Mouse (Mus musculus): ENCODE measurements around the gene Pds5a.
"Not testable (repeated sequence)": the region's sequence is repeated elsewhere in the genome, so short reads cannot be mapped to it uniquely, and the experiment has no call there.

Gene Pds5a

GRCm38 (mm10) chr5:65696821-65697485, 1.1 kb downstream of the Pds5a start:
- peak; percentile 70 for DNase-seq (ENCODE audit: low spot score)

GRCm38 (mm10) chr5:65694076-65694475, 4.0 kb downstream of the Pds5a start:
- DNase-seq (ENCODE audit: low spot score): not testable (repeated sequence)

DNA sequence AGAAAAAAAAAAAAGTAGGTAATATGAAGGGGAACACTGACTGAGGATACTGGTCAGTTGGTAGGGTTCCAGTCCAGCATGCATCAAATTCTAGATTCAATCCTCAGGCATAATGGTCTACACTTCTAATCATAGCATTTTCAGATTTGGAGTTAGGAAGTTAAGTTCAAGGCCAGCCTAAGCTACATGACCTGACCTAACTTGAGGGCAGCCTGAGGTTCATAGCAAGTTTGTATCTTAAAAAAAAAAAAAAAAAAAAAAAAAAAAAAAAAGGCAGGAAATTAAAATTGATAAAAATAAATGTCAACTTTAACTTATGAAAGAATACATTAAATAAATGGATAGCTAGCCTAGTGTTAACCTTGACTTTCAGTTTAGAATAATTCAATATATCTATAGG, 5.1 kb downstream of the Pds5a start:
- DNase-seq (ENCODE audit: low spot score): no peak

- no peak for DNase-seq (ENCODE audit: low spot score)
Observed at GRCm38 (mm10) chr5:65688806-65689205, 9.3 kb downstream of the Pds5a start.

DNA sequence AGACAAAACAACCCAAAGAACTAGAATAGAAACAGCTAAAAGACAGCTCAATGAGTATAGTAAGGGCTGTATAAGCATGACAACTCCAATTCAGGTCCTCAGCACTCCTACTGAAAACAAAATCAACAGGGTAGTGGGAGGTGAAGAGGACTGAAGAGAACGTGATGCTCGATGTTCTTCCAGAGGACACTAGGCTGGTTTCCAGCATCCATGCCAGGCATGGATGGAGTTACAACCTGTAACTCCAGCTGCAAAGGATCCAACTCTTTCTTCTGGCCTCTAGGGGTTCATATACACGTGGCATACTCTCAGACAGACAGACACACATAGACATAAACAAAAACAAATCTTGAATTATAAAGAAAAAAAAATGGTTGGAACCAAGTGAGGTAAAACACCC, 11.3 kb downstream of the Pds5a start:
- no peak for DNase-seq (ENCODE audit: low spot score)

DNA sequence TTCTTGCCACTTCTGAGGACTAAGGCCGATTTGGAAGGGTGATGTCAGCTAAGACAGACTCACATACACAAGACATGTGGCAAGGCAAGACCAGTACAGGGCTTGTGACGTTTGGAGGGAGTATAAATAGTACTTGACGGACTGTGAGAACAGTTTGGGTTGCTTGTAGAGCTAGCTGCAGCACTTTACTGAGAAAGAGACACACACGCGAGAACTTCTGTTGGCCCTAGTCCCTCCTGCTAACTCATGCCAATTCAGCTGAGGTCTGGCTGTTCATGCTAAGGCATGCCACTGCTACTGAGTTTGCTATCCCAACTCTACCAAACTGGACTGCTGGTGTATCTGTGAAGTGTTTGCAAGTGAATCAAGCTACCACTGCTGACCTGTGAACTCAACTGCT, 19.2 kb downstream of the Pds5a start:
- no peak for DNase-seq (ENCODE audit: low spot score)

DNA sequence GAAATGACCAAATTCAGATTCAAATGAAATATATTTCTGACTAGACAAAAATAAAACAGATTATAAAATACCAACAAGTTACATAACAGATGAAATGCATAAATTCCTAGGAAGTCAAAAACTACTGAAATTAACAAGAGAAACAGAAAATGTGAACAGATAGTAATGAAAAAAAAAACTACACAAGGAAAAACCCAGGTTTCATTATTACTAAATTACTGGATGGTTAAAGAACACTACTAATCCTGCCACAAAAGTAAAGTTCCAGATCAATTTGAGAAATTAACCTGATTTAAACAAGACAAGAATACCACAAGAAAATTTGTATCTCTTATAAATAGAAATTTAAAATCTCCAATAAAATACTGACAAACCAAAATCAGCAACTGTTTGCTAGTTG, 25.9 kb downstream of the Pds5a start:
- no peak for DNase-seq (ENCODE audit: low spot score)

DNA sequence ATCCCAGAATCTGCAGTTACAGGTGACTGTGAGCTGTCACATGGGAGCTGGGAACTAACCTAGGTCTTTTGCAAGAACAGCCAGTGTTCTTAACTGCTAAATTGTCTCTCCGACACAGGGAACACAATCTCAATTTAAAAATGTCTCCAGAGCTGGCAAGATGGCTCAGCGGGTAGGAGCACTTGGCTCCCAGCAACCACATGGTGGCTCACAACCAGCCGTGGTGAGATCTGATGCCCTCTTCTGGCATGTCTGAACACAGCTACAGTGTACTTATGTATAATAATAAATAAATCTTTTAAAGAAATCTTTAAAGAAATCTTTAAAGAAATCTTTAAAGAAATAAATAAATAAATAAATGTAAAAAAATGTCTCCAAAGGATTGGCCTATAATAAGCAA, 30.4 kb downstream of the Pds5a start:
- no peak for DNase-seq (ENCODE audit: low spot score)

DNA sequence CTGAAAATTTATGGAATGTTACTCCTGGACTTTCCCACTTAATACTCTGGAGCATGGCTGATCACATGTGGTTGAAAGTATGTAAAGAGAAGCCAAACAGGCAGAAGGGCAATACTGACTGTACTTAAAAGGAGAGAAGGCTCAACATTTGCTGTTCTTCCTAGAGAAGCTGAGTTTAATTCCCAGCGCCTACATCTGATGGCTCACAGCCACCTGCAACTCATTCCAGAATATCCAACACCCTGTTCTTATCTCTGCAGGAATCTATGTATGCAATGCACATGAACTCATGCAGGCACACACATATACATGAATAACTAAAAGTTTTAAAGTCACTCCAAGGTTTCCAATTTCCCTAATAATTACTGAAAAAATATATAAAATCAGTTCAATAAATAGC, 32.7 kb downstream of the Pds5a start:
- DNase-seq (ENCODE audit: low spot score): no peak

- DNase-seq (ENCODE audit: low spot score): no peak
Observed at GRCm38 (mm10) chr5:65661958-65662357, 36.1 kb downstream of the Pds5a start.

DNA sequence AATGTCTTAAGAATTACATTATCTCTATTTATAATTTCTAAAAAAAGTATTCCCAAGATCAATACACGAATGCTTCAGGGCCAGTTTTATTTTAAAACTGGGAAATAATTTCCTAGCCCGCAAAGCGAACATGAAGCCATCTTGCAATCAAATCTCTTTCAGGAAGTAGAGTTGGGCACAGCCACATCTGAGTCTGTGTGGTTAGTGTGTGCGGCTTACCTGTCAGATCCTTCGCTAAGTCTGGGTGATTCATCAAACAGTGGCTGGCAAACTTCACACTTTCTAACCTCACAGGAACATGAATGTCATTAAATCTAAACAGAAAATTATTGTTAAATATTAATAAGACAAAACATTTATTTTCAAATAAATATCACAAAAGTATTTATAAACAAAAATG, 44.3 kb downstream of the Pds5a start:
- DNase-seq (ENCODE audit: low spot score): no peak

- no peak for DNase-seq (ENCODE audit: low spot score)
Observed at GRCm38 (mm10) chr5:65638896-65639295, 59.2 kb downstream of the Pds5a start.

DNA sequence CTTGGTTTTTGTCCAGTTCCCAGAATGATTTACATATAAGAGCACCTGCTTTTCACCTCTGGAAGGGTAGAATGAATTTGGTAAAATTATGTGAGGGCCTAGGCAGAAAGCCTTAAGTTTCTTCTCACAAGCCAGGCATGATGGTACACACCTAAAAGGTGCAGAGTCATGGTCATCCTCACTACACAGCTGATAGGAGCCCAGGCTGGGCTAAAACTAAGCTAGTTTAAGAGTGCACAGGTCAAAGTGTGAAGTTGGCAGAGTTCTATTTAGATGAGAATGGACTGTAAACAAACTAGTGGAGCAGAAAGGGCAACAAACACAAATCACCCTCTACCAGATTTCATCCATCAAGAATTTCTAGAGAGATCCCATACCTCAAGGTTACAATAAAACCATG, 73.7 kb downstream of the Pds5a start:
- peak; percentile 23 for DNase-seq (ENCODE audit: low spot score)

- no peak for DNase-seq (ENCODE audit: low spot score)
Observed at GRCm38 (mm10) chr5:65613152-65613924, 84.7 kb downstream of the Pds5a start.

GRCm38 (mm10) chr5:65610541-65610940, 87.5 kb downstream of the Pds5a start:
- no peak for DNase-seq (ENCODE audit: low spot score)

- peak; percentile 65 for DNase-seq (ENCODE audit: low spot score)
Observed at GRCm38 (mm10) chr5:65609769-65610168, 88.3 kb downstream of the Pds5a start.

GRCm38 (mm10) chr5:65606820-65607219, 91.3 kb downstream of the Pds5a start:
- DNase-seq (ENCODE audit: low spot score): no peak

GRCm38 (mm10) chr5:65599681-65600080, 98.4 kb downstream of the Pds5a start:
- no peak for DNase-seq (ENCODE audit: low spot score)

DNA sequence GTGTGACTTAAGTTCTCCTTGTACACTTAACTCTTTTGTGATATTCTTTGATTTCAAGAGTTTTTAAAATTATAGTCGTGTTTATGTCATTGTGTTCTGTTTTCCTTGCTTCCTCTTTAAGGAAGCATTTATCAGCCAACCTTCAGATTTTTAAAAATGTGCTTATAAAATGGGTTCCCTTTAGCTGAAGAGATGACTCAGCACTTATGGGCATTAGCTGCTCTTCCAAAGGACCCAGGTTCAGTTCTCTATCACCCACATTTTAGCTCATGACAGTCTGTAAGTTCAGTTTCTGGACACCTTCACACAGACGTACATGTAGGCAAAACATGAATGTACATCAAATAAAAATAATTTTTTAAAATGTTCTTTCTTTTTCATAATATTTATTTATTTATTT, 105.7 kb downstream of the Pds5a start:
- DNase-seq (ENCODE audit: low spot score): no peak

- DNase-seq (ENCODE audit: low spot score): no peak
Observed at GRCm38 (mm10) chr5:65590199-65590598, 107.9 kb downstream of the Pds5a start.

- no peak for DNase-seq (ENCODE audit: low spot score)
Observed at GRCm38 (mm10) chr5:65586291-65586690, 111.8 kb downstream of the Pds5a start.

- no peak for DNase-seq (ENCODE audit: low spot score)
Observed at GRCm38 (mm10) chr5:65578545-65578944, 119.5 kb downstream of the Pds5a start.

DNA sequence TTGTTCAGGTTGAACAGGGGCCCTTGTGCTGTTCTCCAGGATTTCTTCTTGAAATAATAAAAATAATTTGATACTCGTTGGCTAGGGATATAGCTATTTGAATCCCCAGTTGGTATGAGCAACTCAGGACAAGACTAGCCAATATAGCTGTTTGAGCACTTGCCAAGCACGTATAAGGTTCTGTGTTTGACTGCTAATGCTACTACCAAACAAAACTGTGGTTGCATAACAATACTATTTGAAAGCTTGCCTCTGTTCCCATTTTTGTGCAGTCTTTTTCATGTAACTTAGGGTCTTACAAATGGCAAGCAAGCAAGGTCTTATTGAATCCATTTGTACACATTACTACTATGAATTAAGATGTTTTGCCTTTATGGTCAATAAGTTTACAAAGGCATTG, 122.2 kb downstream of the Pds5a start:
- no peak for DNase-seq (ENCODE audit: low spot score)

GRCm38 (mm10) chr5:65574876-65575275, 123.2 kb downstream of the Pds5a start:
- DNase-seq (ENCODE audit: low spot score): no peak

Measured in yolk sac, embryonic 10.5 days (tissue).